Mouse (Mus musculus) lung, postnatal 0 days (tissue): ENCODE results near the gene Tmem151a. TPM values are rescaled to one million over a fixed set of nuclear protein-coding genes. Genes with fewer than 3 reads are reported as not detected.

ENCODE experiments used
- ATAC-seq: fragments of 200-750 bp; cut with Nextera tagmentation; 2 replicates; pipeline ENCODE4 v1.8.0; 2017; ENCODE audit warnings: moderate library complexity
- DNase-seq: peaks from one replicate; pipeline ENCODE4 v3.0.0-alpha.2; 2016; ENCODE audit warnings: low spot score
- H3K27ac ChIP-seq: fragments of 300-500 bp; sonication (generic); 2 replicates; pipeline ENCODE4 v1.5.1; 2014; ENCODE audit warnings: antibody characterized with exemption, mild to moderate bottlenecking, low read length, mixed read lengths
- H3K27me3 ChIP-seq: fragments of 300-500 bp; sonication (generic); replicated peaks from 2 replicates; pipeline ENCODE4 v1.6.1; 2014; ENCODE audit warnings: low read length, mixed read lengths; ENCODE audit not compliant: insufficient read depth
- H3K36me3 ChIP-seq: fragments of 300-500 bp; sonication (generic); 2 replicates; pipeline ENCODE4 v1.6.1; 2014; ENCODE audit warnings: low read length, mixed read lengths; ENCODE audit not compliant: insufficient read depth
- H3K4me1 ChIP-seq: fragments of 300-500 bp; sonication (generic); 2 replicates; pipeline ENCODE4 v1.6.1; 2014; ENCODE audit warnings: antibody characterized with exemption, low read depth, low read length, mixed read lengths; ENCODE audit not compliant: insufficient read depth
- H3K4me2 ChIP-seq: fragments of 300-500 bp; sonication (generic); replicated peaks from 2 replicates; pipeline ENCODE4 v1.6.1; 2014; ENCODE audit warnings: low read depth, mild to moderate bottlenecking, low read length, moderate library complexity, mixed read lengths
- H3K4me3 ChIP-seq: fragments of 300-500 bp; sonication (generic); 2 replicates; pipeline ENCODE4 v1.5.1; 2014; ENCODE audit warnings: low read depth, low read length
- H3K9ac ChIP-seq: fragments of 300-500 bp; sonication (generic); replicated peaks from 2 replicates; pipeline ENCODE4 v1.6.1; 2014; ENCODE audit warnings: low read depth, mild to moderate bottlenecking
- H3K9me3 ChIP-seq: fragments of 300-500 bp; sonication (generic); 2 replicates; pipeline ENCODE4 v1.6.1; 2016; ENCODE audit warnings: low read length, mixed read lengths
- CTCF ChIP-seq: IDR thresholded peaks from 2 replicates; pipeline ENCODE4 v1.5.1; 2016; ENCODE audit warnings: antibody characterized with exemption, mild to moderate bottlenecking
- EP300 ChIP-seq: IDR thresholded peaks from 2 replicates; pipeline ENCODE4 v1.6.1; 2016; ENCODE audit warnings: antibody characterized with exemption, mild to moderate bottlenecking, control low read depth
- WGBS: fragments of 180-500 bp; shearing (Covaris S2); extraction: QIAGEN DNeasy Blood & Tissue Kit; methylation state at CpG from one replicate; pipeline ENCODE4 v1.1.7; 2014; 5-methylcytosine and 5-hydroxymethylcytosine counted together
- polyA plus RNA-seq: library from polyadenylated mRNA; unstranded; fragments of >200 nt; fragmentation: Nextera tagmentation; extraction: Ambion mirVana; gene quantifications from 2 replicates; pipeline ENCODE4 v1.2.1, GENCODE M21; 2015

Tmem151a gene
- polyA plus RNA-seq, 1 experiment from 2014 or later: 4.5 TPM

- no peak for ATAC-seq
- no peak for TF ChIP-seq EP300
These were observed 14.3 kb downstream of the Tmem151a start for GRCm38 (mm10) chr19:5071077-5071476.

GRCm38 (mm10) chr19:5069978-5070377, 15.4 kb downstream of the Tmem151a start:
- no peak for ATAC-seq
- H3K27ac ChIP-seq: no peak overlapping the region
- peak overlapping the region; percentile 70; the same call in 1 of the 2 replicates for H3K4me2 ChIP-seq
- peaks cover 14% of the 10 kb centered on the region; the same call in 1 of the 2 replicates for H3K4me1 ChIP-seq
- no peak overlapping the region; the same call in 1 of the 2 replicates for H3K4me3 ChIP-seq
- H3K27me3 ChIP-seq: 0 out of 2 replicates have a peak, but pooled peaks cover 11% of the 10 kb centered on the region
- 67% methylated on average over 7 of the region's 7 CpGs for WGBS
- H3K36me3 ChIP-seq: no peaks in the 10 kb centered on the region
- H3K9ac ChIP-seq: no peak overlapping the region
- DNase-seq: no peak
- no peaks in the 10 kb centered on the region for H3K9me3 ChIP-seq
- no peak for TF ChIP-seq EP300
- TF ChIP-seq CTCF: no peak

More at GRCm38 (mm10) chr19:5071077-5071476, 14.3 kb downstream of the Tmem151a start:
- H3K4me2 ChIP-seq: peak overlapping the region; percentile 70
- DNase-seq: no peak
- 0 out of 2 replicates have a peak, but pooled peaks cover 11% of the 10 kb centered on the region for H3K27me3 ChIP-seq
- H3K4me1 ChIP-seq: peaks cover 14% of the 10 kb centered on the region; the same call in 1 of the 2 replicates
- peak overlapping the region; percentile 41; the same call in 1 of the 2 replicates for H3K4me3 ChIP-seq
- 0 out of 2 replicates have a peak overlapping the region, but pooled peaks have one; percentile 2 for H3K27ac ChIP-seq
- H3K36me3 ChIP-seq: no peaks in the 10 kb centered on the region
- H3K9me3 ChIP-seq: no peaks in the 10 kb centered on the region
- WGBS: 15% methylated on average over 11 of the region's 11 CpGs
- H3K9ac ChIP-seq: 0 out of 2 replicates have a peak overlapping the region, but pooled peaks have one; percentile 16

- Histone ChIP-seq H3K4me2 (peak overlapping the region; percentile 70; the same call in 1 of the 2 replicates), H3K27ac (no peak overlapping the region), H3K36me3 (no peaks in the 10 kb centered on the region), H3K4me1 (peaks cover 14% of the 10 kb centered on the region; the same call in 1 of the 2 replicates), H3K9ac (no peak overlapping the region), H3K27me3 (0 out of 2 replicates have a peak, but pooled peaks cover 11% of the 10 kb centered on the region), H3K9me3 (no peaks in the 10 kb centered on the region), H3K4me3 (no peak overlapping the region)
- TF ChIP-seq CTCF (no peak), EP300 (no peak)
- 62% methylated on average over 5 of the region's 5 CpGs for WGBS
- no peak for DNase-seq
- ATAC-seq: no peak
These were observed 15.8 kb downstream of the Tmem151a start for GRCm38 (mm10) chr19:5069486-5069885.

GRCm38 (mm10) chr19:5068570-5069234, 16.6 kb downstream of the Tmem151a start:
- Histone ChIP-seq H3K4me3 (peak overlapping the region; percentile 41), H3K4me1 (peaks cover 14% of the 10 kb centered on the region; the same call in 1 of the 2 replicates), H3K4me2 (peak overlapping the region; percentile 70), H3K27ac (no peak overlapping the region), H3K9me3 (no peaks in the 10 kb centered on the region), H3K36me3 (no peaks in the 10 kb centered on the region), H3K27me3 (0 out of 2 replicates have a peak, but pooled peaks cover 11% of the 10 kb centered on the region), H3K9ac (peak overlapping the region; percentile 6)
- no peak for DNase-seq
- 33% methylated on average over 21 of the region's 21 CpGs for WGBS
- no peak for TF ChIP-seq EP300
- TF ChIP-seq CTCF: no peak; the same call in 1 of the 2 replicates
- ATAC-seq: no peak

- 0 out of 2 replicates have a peak, but pooled peaks cover 11% of the 10 kb centered on the region for H3K27me3 ChIP-seq
- peaks cover 14% of the 10 kb centered on the region; the same call in 1 of the 2 replicates for H3K4me1 ChIP-seq
- H3K9me3 ChIP-seq: no peaks in the 10 kb centered on the region
- peak; percentile 77 for DNase-seq
- ATAC-seq: peak; percentile 67
- TF ChIP-seq EP300 (no peak), CTCF (no peak)
- peak within 1 kb of the TSS; percentile 70 for H3K4me2 ChIP-seq
- H3K27ac ChIP-seq: peak within 1 kb of the TSS; percentile 57
- peak within 1 kb of the TSS; percentile 6 for H3K9ac ChIP-seq
- H3K36me3 ChIP-seq: no peaks in the 10 kb centered on the region
- H3K4me3 ChIP-seq: peak within 1 kb of the TSS; percentile 41
- under 1% methylated on average over 39 of the region's 56 CpGs for WGBS
These were observed 17.3 kb downstream of the Tmem151a start, which contains the start of gene Cd248 for GRCm38 (mm10) chr19:5067867-5068569. Gene Cd248, plus strand, starts transcription at chr19:5068078.
